Mouse (Mus musculus): ENCODE data around the gene Bbc3.

- TF ChIP-seq CTCF (IDR thresholded peaks at IDR 0.05; ENCODE audit: low read depth) (no peak), EP300 (IDR thresholded peaks at IDR 0.05; ENCODE audit: low read depth) (no peak)
These were observed 3.9 kb downstream of the Bbc3 start for GRCm38 (mm10) chr7:16312011-16312671.
